Mouse (Mus musculus) leukemia stem cell, adult 10-12 weeks (primary cell): Measurements from ENCODE around the gene Wnt8b. TPM values are rescaled to one million over a fixed set of nuclear protein-coding genes. Genes with fewer than 3 reads are reported as not detected.

Experiments
- polyA plus RNA-seq: library from polyadenylated mRNA; stranded (reverse); fragments of >175 nt; gene quantifications from 2 replicates; pipeline ENCODE4 v1.2.3, GENCODE M21; 2012; ENCODE audit warnings: low replicate concordance

The Wnt8b gene
- polyA plus RNA-seq, result not detected in 2 replicates

GRCm38 (mm10) chr19:44493128-44493527, at the start of gene Wnt8b:
Wnt8b (plus strand) TSS chr19:44493472.

GRCm38 (mm10) chr19:44545321-44546041, 52.2 kb downstream of the Wnt8b start, which contains the start of gene Sec31b:
Sec31b (minus strand) TSS chr19:44545864.

GRCm38 (mm10) chr19:44552731-44553130, 59.5 kb downstream of the Wnt8b start, which contains the start of gene Gm20538:
Gm20538 (minus strand) TSS chr19:44552831.

GRCm38 (mm10) chr19:44554861-44555590, 61.8 kb downstream of the Wnt8b start, which contains the start of gene Ndufb8:
Ndufb8 (minus strand) TSS chr19:44555440.

GRCm38 (mm10) chr19:44562652-44563206, 69.5 kb downstream of the Wnt8b start, which contains the start of gene Hif1an:
Hif1an (plus strand) TSS chr19:44562850.

Other genes starting within 250 kb of the Wnt8b start
- gene Scd2, start 199.8 kb upstream of the Wnt8b start, polyA plus RNA-seq, result 2.4 and 6.3 TPM in 2 replicates
- not detected in 2 replicates for gene Scd4, start 160.4 kb upstream of the Wnt8b start, polyA plus RNA-seq
- 48.5 and 51.4 TPM in 2 replicates for gene Scd1, start 85.6 kb upstream of the Wnt8b start, polyA plus RNA-seq
- 0.11 and 2.4 TPM in 2 replicates for gene Sec31b, start 52.4 kb downstream of the Wnt8b start, polyA plus RNA-seq
- gene Gm20538, start 59.4 kb downstream of the Wnt8b start, polyA plus RNA-seq, result not detected in 2 replicates
- 86.9 and 122 TPM in 2 replicates for gene Ndufb8, start 62.0 kb downstream of the Wnt8b start, polyA plus RNA-seq
- gene Hif1an, start 69.4 kb downstream of the Wnt8b start, polyA plus RNA-seq, result 13.1 and 15.6 TPM in 2 replicates